Mouse (Mus musculus) embryonic facial prominence, embryonic 12.5 days (tissue): ENCODE data around the gene Fat2. TPM values are rescaled to one million over a fixed set of nuclear protein-coding genes. Genes with fewer than 3 reads are reported as not detected.

Experiments
- ATAC-seq: fragments of 200-750 bp; cut with Nextera tagmentation; 2 replicates; pipeline ENCODE4 v1.8.0; 2017; ENCODE audit not compliant: insufficient number of reproducible peaks, insufficient read depth, low FRiP score, low TSS enrichment
- H3K27ac ChIP-seq: fragments of 300-500 bp; sonication (generic); 2 replicates; pipeline ENCODE4 v1.5.1; 2016; ENCODE audit warnings: mild to moderate bottlenecking
- H3K27me3 ChIP-seq: fragments of 300-500 bp; sonication (generic); 2 replicates; pipeline ENCODE4 v1.6.1; 2016; ENCODE audit warnings: mild to moderate bottlenecking, moderate library complexity
- H3K36me3 ChIP-seq: fragments of 300-500 bp; sonication (generic); 2 replicates; pipeline ENCODE4 v1.6.1; 2016; ENCODE audit warnings: mild to moderate bottlenecking
- H3K4me1 ChIP-seq: fragments of 300-500 bp; sonication (generic); 2 replicates; pipeline ENCODE4 v1.6.1; 2016
- H3K4me2 ChIP-seq: fragments of 300-500 bp; sonication (generic); replicated peaks from 2 replicates; pipeline ENCODE4 v1.6.1; 2016; ENCODE audit warnings: mild to moderate bottlenecking, moderate library complexity
- H3K4me3 ChIP-seq: fragments of 300-500 bp; sonication (generic); 2 replicates; pipeline ENCODE4 v1.5.1; 2016; ENCODE audit warnings: mild to moderate bottlenecking
- H3K9ac ChIP-seq: fragments of 300-500 bp; sonication (generic); 2 replicates; pipeline ENCODE4 v1.6.1; 2016; ENCODE audit warnings: mild to moderate bottlenecking, moderate library complexity
- H3K9me3 ChIP-seq: fragments of 300-500 bp; sonication (generic); 2 replicates; pipeline ENCODE4 v1.6.1; 2016; ENCODE audit warnings: mild to moderate bottlenecking, moderate library complexity
- WGBS: fragments of 180-500 bp; shearing (Covaris S2); methylation state at CpG from one replicate; pipeline ENCODE4 v1.1.7; 2016; 5-methylcytosine and 5-hydroxymethylcytosine counted together
- polyA plus RNA-seq: library from polyadenylated mRNA; unstranded; fragments of >200 nt; fragmentation: Nextera tagmentation; extraction: Ambion mirVana; gene quantifications from 2 replicates; pipeline ENCODE4 v1.2.1, GENCODE M21; 2016

Fat2 gene
- polyA plus RNA-seq, 1 experiment from 2014 or later: 0.22 TPM

- no peak overlapping the region for H3K9ac ChIP-seq
- no peaks in the 10 kb centered on the region for H3K9me3 ChIP-seq
- no peak overlapping the region for H3K4me3 ChIP-seq
- no peak overlapping the region for H3K4me2 ChIP-seq
- no peak overlapping the region for H3K27ac ChIP-seq
- H3K27me3 ChIP-seq: no peaks in the 10 kb centered on the region
- WGBS: 86% methylated on average over 9 of the region's 9 CpGs
- no peaks in the 10 kb centered on the region for H3K4me1 ChIP-seq
- no peaks in the 10 kb centered on the region for H3K36me3 ChIP-seq
- ATAC-seq: no peak
Measured at GRCm38 (mm10) chr11:55327558-55328409, 8.6 kb downstream of the Fat2 start.

- Histone ChIP-seq H3K36me3 (no peaks in the 10 kb centered on the region), H3K27me3 (no peaks in the 10 kb centered on the region), H3K9ac (no peak overlapping the region), H3K4me1 (no peaks in the 10 kb centered on the region), H3K9me3 (no peaks in the 10 kb centered on the region), H3K4me2 (no peak overlapping the region), H3K4me3 (no peak overlapping the region), H3K27ac (no peak overlapping the region)
- no peak for ATAC-seq
- 81% methylated on average over 5 of the region's 5 CpGs for WGBS
Measured at GRCm38 (mm10) chr11:55327111-55327510, 9.3 kb downstream of the Fat2 start.

GRCm38 (mm10) chr11:55326211-55326610 is 10.2 kb downstream of the Fat2 start:
- WGBS: 74% methylated on average over 7 of the region's 7 CpGs
- no peak overlapping the region for H3K9ac ChIP-seq
- ATAC-seq: no peak
- H3K4me3 ChIP-seq: no peak overlapping the region
- no peaks in the 10 kb centered on the region for H3K36me3 ChIP-seq
- no peak overlapping the region for H3K27ac ChIP-seq
- H3K27me3 ChIP-seq: no peaks in the 10 kb centered on the region
- H3K4me1 ChIP-seq: peaks cover 3% of the 10 kb centered on the region; the same call in 1 of the 2 replicates
- no peak overlapping the region for H3K4me2 ChIP-seq
- H3K9me3 ChIP-seq: no peaks in the 10 kb centered on the region

GRCm38 (mm10) chr11:55323854-55324253 is 12.5 kb downstream of the Fat2 start:
- no peak for ATAC-seq
- WGBS: 72% methylated on average over 8 of the region's 8 CpGs
- H3K9me3 ChIP-seq: no peaks in the 10 kb centered on the region
- no peak overlapping the region for H3K27ac ChIP-seq
- peaks cover 10% of the 10 kb centered on the region; the same call in 1 of the 2 replicates for H3K4me1 ChIP-seq
- no peak overlapping the region for H3K9ac ChIP-seq
- no peak overlapping the region for H3K4me3 ChIP-seq
- H3K27me3 ChIP-seq: no peaks in the 10 kb centered on the region
- no peak overlapping the region for H3K4me2 ChIP-seq
- no peaks in the 10 kb centered on the region for H3K36me3 ChIP-seq

- Histone ChIP-seq H3K9ac (no peak overlapping the region), H3K4me1 (peaks cover 10% of the 10 kb centered on the region; the same call in 1 of the 2 replicates), H3K36me3 (no peaks in the 10 kb centered on the region), H3K27ac (no peak overlapping the region), H3K27me3 (no peaks in the 10 kb centered on the region), H3K4me2 (no peak overlapping the region), H3K9me3 (no peaks in the 10 kb centered on the region), H3K4me3 (no peak overlapping the region)
- ATAC-seq: no peak
- WGBS: 69% methylated on average over 2 of the region's 2 CpGs
Measured at GRCm38 (mm10) chr11:55320990-55321389, 15.4 kb downstream of the Fat2 start.

GRCm38 (mm10) chr11:55315966-55316365 is 20.4 kb downstream of the Fat2 start:
- Histone ChIP-seq H3K9ac (no peak overlapping the region), H3K4me3 (no peak overlapping the region), H3K27me3 (peaks cover 14% of the 10 kb centered on the region), H3K36me3 (no peaks in the 10 kb centered on the region), H3K27ac (no peak overlapping the region), H3K4me1 (peaks cover 4% of the 10 kb centered on the region; the same call in 1 of the 2 replicates), H3K4me2 (no peak overlapping the region), H3K9me3 (no peaks in the 10 kb centered on the region)
- ATAC-seq: no peak
- 85% methylated on average over 6 of the region's 6 CpGs for WGBS

GRCm38 (mm10) chr11:55314704-55315047 is 21.7 kb downstream of the Fat2 start:
- 48% methylated on average over 2 of the region's 2 CpGs for WGBS
- Histone ChIP-seq H3K9me3 (no peaks in the 10 kb centered on the region), H3K9ac (no peak overlapping the region), H3K4me3 (no peak overlapping the region), H3K27me3 (peaks cover 14% of the 10 kb centered on the region), H3K36me3 (no peaks in the 10 kb centered on the region), H3K4me2 (no peak overlapping the region), H3K4me1 (no peaks in the 10 kb centered on the region), H3K27ac (no peak overlapping the region)
- no peak for ATAC-seq

- Histone ChIP-seq H3K4me2 (peak overlapping the region; percentile 23), H3K27ac (no peak overlapping the region), H3K4me1 (no peaks in the 10 kb centered on the region), H3K9me3 (no peaks in the 10 kb centered on the region), H3K4me3 (no peak overlapping the region), H3K27me3 (peaks cover 14% of the 10 kb centered on the region), H3K9ac (no peak overlapping the region), H3K36me3 (no peaks in the 10 kb centered on the region)
- WGBS: 21% methylated on average over 29 of the region's 29 CpGs
- no peak for ATAC-seq
Measured at GRCm38 (mm10) chr11:55313768-55314703, 22.3 kb downstream of the Fat2 start.

- Histone ChIP-seq H3K9me3 (no peaks in the 10 kb centered on the region), H3K36me3 (no peaks in the 10 kb centered on the region), H3K9ac (no peak overlapping the region), H3K27me3 (no peaks in the 10 kb centered on the region), H3K4me3 (no peak overlapping the region), H3K4me2 (no peak overlapping the region), H3K27ac (no peak overlapping the region), H3K4me1 (no peaks in the 10 kb centered on the region)
- WGBS: 68% methylated on average over 4 of the region's 4 CpGs
- ATAC-seq: no peak
Measured at GRCm38 (mm10) chr11:55302350-55302749, 34.0 kb downstream of the Fat2 start.

GRCm38 (mm10) chr11:55293179-55293578 is 43.2 kb downstream of the Fat2 start:
- Histone ChIP-seq H3K36me3 (no peaks in the 10 kb centered on the region), H3K9ac (no peak overlapping the region), H3K4me1 (no peaks in the 10 kb centered on the region), H3K4me3 (no peak overlapping the region), H3K9me3 (no peaks in the 10 kb centered on the region), H3K27ac (no peak overlapping the region), H3K27me3 (no peaks in the 10 kb centered on the region), H3K4me2 (no peak overlapping the region)
- no peak for ATAC-seq
- WGBS: 89% methylated on average over 5 of the region's 5 CpGs

- H3K4me3 ChIP-seq: no peak overlapping the region
- ATAC-seq: no peak
- H3K27me3 ChIP-seq: no peaks in the 10 kb centered on the region
- no peaks in the 10 kb centered on the region for H3K36me3 ChIP-seq
- no peak overlapping the region for H3K4me2 ChIP-seq
- H3K27ac ChIP-seq: no peak overlapping the region
- H3K4me1 ChIP-seq: no peaks in the 10 kb centered on the region
- WGBS: 91% methylated on average over 7 of the region's 7 CpGs
- no peak overlapping the region for H3K9ac ChIP-seq
- H3K9me3 ChIP-seq: no peaks in the 10 kb centered on the region
Measured at GRCm38 (mm10) chr11:55291901-55292300, 44.5 kb downstream of the Fat2 start.
